Mouse (Mus musculus): Measurements from ENCODE around the gene Tma7. TPM values are rescaled to one million over a fixed set of nuclear protein-coding genes. Genes with fewer than 3 reads are reported as not detected.

The Tma7 gene
- total RNA-seq, 1 experiment from 2014 or later: 100 TPM

- no peak for ATAC-seq (ENCODE audit: extremely low read depth, insufficient number of reproducible peaks, low FRiP score, poor library complexity, severe bottlenecking)
These were observed 54.0 kb downstream of the Tma7 start for GRCm38 (mm10) chr9:109028421-109028820.

- ATAC-seq (ENCODE audit: extremely low read depth, insufficient number of reproducible peaks, low FRiP score, poor library complexity, severe bottlenecking): no peak
These were observed 54.9 kb downstream of the Tma7 start for GRCm38 (mm10) chr9:109027521-109027920.

Other genes starting within 250 kb of the Tma7 start
- 2.4 and 8.5 TPM in 2 replicates for gene Slc26a6, start 229.3 kb downstream of the Tma7 start, total RNA-seq (2017)
- not detected in 2 replicates for gene Tmem89, start 168.0 kb downstream of the Tma7 start, total RNA-seq (2017)
- gene Uqcrc1, start 146.0 kb downstream of the Tma7 start, total RNA-seq (2017): 82.3 and 109 TPM in 2 replicates
- 2.0 and 2.3 TPM in 2 replicates for gene Col7a1, start 129.0 kb downstream of the Tma7 start, total RNA-seq (2017)
- 0.49 TPM in 1 of 2 replicates, not detected in the other for gene Ucn2, start 96.6 kb downstream of the Tma7 start, total RNA-seq (2017)
- gene Pfkfb4, start 90.8 kb downstream of the Tma7 start, total RNA-seq (2017): 147 and 153 TPM in 2 replicates
- gene Shisa5, start 44.0 kb downstream of the Tma7 start, total RNA-seq (2017): 1,927 and 2,078 TPM in 2 replicates
- 28.9 and 29.1 TPM in 2 replicates for gene Trex1, start 22.9 kb downstream of the Tma7 start, total RNA-seq (2017)
- gene Atrip, start 8.5 kb downstream of the Tma7 start, total RNA-seq (2017): 15.9 and 22.6 TPM in 2 replicates
- gene Ccdc51, start 94 bp downstream of the Tma7 start, total RNA-seq (2017): 5.8 and 5.9 TPM in 2 replicates
- gene Plxnb1, start 12.8 kb upstream of the Tma7 start, total RNA-seq (2017): 0.12 and 1.0 TPM in 2 replicates
- 0.93 TPM in 1 of 2 replicates, not detected in the other for gene Fbxw21, start 79.5 kb upstream of the Tma7 start, total RNA-seq (2017)
- gene Fbxw13, start 113.4 kb upstream of the Tma7 start, total RNA-seq (2017): 0.81 and 1.4 TPM in 2 replicates
- gene Fbxw20, start 152.2 kb upstream of the Tma7 start, total RNA-seq (2017): not detected in 2 replicates
- not detected in 2 replicates for gene Fbxw14, start 205.1 kb upstream of the Tma7 start, total RNA-seq (2017)

Data from neutrophil, adult 5-6 weeks (primary cell).